Comparison of ENCODE assay signal across 11 mouse cellular contexts in genomic region chr13:101311634-101312314, GRCm38 (mm10).
A peak's percentile ranks its signal among the peaks of the same experiment; 100 is the strongest.
DNase-seq lines count a peak whose midpoint lies in the region; ATAC-seq and TF ChIP-seq lines count a peak whose summit lies in the region.
"Had no signal": no experiment of that assay in that cellular context is flagged by ENCODE, and none has a peak within 500 bp of the region (broad histone marks: within the 10 kb centered on the region; RNA-seq: fewer than 3 reads in every experiment).

No protein-coding gene starts in this region.

- no peaks in the 10 kb centered on the region for H3K4me1 ChIP-seq in intestine, embryonic 16.5 days (ENCODE audit: control insufficient read depth, insufficient read depth, low read length)
- peaks cover 3% of the 10 kb centered on the region; the same call in 1 of the 2 replicates for H3K4me1 ChIP-seq in lung, embryonic 14.5 days (ENCODE audit: insufficient read depth)
- H3K4me1 ChIP-seq in heart, embryonic 12.5 days (replicated peaks), result peaks cover 15% of the 10 kb centered on the region
- H3K4me1 ChIP-seq: hindbrain, embryonic 15.5 days; liver, embryonic 13.5 days had no signal

- no peak overlapping the region for H3K4me3 ChIP-seq in intestine, embryonic 16.5 days (ENCODE audit: low read length)
- H3K4me3 ChIP-seq in lung, embryonic 14.5 days (ENCODE audit: low read depth, low read length), result no peak overlapping the region
- H3K4me3 ChIP-seq in heart, embryonic 12.5 days, result no peak overlapping the region
- H3K4me3 ChIP-seq: embryonic facial prominence, embryonic 12.5 days; hindbrain, embryonic 15.5 days; liver, embryonic 13.5 days had no signal

- ATAC-seq in intestine, embryonic 16.5 days, result peak; percentile 95
- peak; percentile 68 for ATAC-seq in lung, embryonic 14.5 days (ENCODE audit: insufficient read depth)
- ATAC-seq in heart, embryonic 12.5 days (ENCODE audit: insufficient number of reproducible peaks, low FRiP score), result no peak

- no peak overlapping the region for H3K9ac ChIP-seq in intestine, embryonic 16.5 days (ENCODE audit: low read depth, low read length)
- no peak overlapping the region for H3K9ac ChIP-seq in lung, embryonic 14.5 days
- H3K9ac ChIP-seq in heart, embryonic 12.5 days, result no peak overlapping the region
- H3K9ac ChIP-seq: embryonic facial prominence, embryonic 12.5 days; hindbrain, embryonic 15.5 days; liver, embryonic 13.5 days had no signal

- no peak overlapping the region for H3K27ac ChIP-seq in intestine, embryonic 16.5 days (ENCODE audit: low read length)
- no peak overlapping the region for H3K27ac ChIP-seq in lung, embryonic 14.5 days (ENCODE audit: low read depth)
- H3K27ac ChIP-seq in heart, embryonic 12.5 days (ENCODE audit: poor library complexity, severe bottlenecking), result no peak overlapping the region
- H3K27ac ChIP-seq: embryonic facial prominence, embryonic 12.5 days; hindbrain, embryonic 15.5 days; liver, embryonic 13.5 days had no signal

- no peak for TF ChIP-seq CTCF in lung, embryonic 14.5 days (IDR thresholded peaks at IDR 0.05; ENCODE audit: low read depth)

- peak; percentile 47 for DNase-seq in urinary bladder, postnatal 25 days (ENCODE audit: low spot score)
- DNase-seq in urinary bladder, postnatal 10 days (ENCODE audit: low spot score), result no peak
- peak; percentile 77 for DNase-seq in lung, embryonic 14.5 days
- DNase-seq in spleen, postnatal 10 days (ENCODE audit: low spot score in 2 of 2), result no peak
- no peak for DNase-seq in thymus, postnatal 10 days (ENCODE audit: low spot score in 2 of 2)
- DNase-seq: liver, embryonic 13.5 days; right cerebral cortex, postnatal 25 days had no signal

- 45% methylated on average over 3 of the region's 3 CpGs for WGBS in intestine, embryonic 16.5 days
- 39% methylated on average over 3 of the region's 3 CpGs for WGBS in lung, embryonic 14.5 days
- 65% methylated on average over 3 of the region's 3 CpGs for WGBS in heart, embryonic 12.5 days

- no peaks in the 10 kb centered on the region for H3K36me3 ChIP-seq in intestine, embryonic 16.5 days (ENCODE audit: control insufficient read depth, insufficient read depth, low read length)
- H3K36me3 ChIP-seq in lung, embryonic 14.5 days (ENCODE audit: insufficient read depth), result no peaks in the 10 kb centered on the region
- H3K36me3 ChIP-seq in heart, embryonic 12.5 days, result no peaks in the 10 kb centered on the region
- H3K36me3 ChIP-seq: embryonic facial prominence, embryonic 12.5 days; hindbrain, embryonic 15.5 days; liver, embryonic 13.5 days had no signal

- no peak overlapping the region for H3K4me2 ChIP-seq in intestine, embryonic 16.5 days (ENCODE audit: low read depth, low read length)
- no peak overlapping the region for H3K4me2 ChIP-seq in lung, embryonic 14.5 days
- H3K4me2 ChIP-seq in heart, embryonic 12.5 days, result no peak overlapping the region
- H3K4me2 ChIP-seq: embryonic facial prominence, embryonic 12.5 days; hindbrain, embryonic 15.5 days; liver, embryonic 13.5 days had no signal

- no peaks in the 10 kb centered on the region for H3K27me3 ChIP-seq in intestine, embryonic 16.5 days (replicated peaks; ENCODE audit: control insufficient read depth, insufficient read depth, low read length)
- H3K27me3 ChIP-seq in lung, embryonic 14.5 days (ENCODE audit: insufficient read depth, low read length), result no peaks in the 10 kb centered on the region
- no peaks in the 10 kb centered on the region for H3K27me3 ChIP-seq in heart, embryonic 12.5 days (replicated peaks)
- H3K27me3 ChIP-seq: embryonic facial prominence, embryonic 12.5 days; hindbrain, embryonic 15.5 days; liver, embryonic 13.5 days had no signal

- no peaks in the 10 kb centered on the region for H3K9me3 ChIP-seq in intestine, embryonic 16.5 days (ENCODE audit: control insufficient read depth, low read length)
- H3K9me3 ChIP-seq in lung, embryonic 14.5 days (ENCODE audit: low read depth, low read length), result no peaks in the 10 kb centered on the region
- no peaks in the 10 kb centered on the region for H3K9me3 ChIP-seq in heart, embryonic 12.5 days (replicated peaks)
- H3K9me3 ChIP-seq: embryonic facial prominence, embryonic 12.5 days; hindbrain, embryonic 15.5 days; liver, embryonic 13.5 days had no signal

Comparison
In these comparisons a context has a peak if more than half of its experiments do, and no peak if none do; other contexts are left out.
1. DNase-seq: peak in urinary bladder, postnatal 25 days (single experiment) and lung, embryonic 14.5 days (single experiment); none in urinary bladder, postnatal 10 days (single experiment), spleen, postnatal 10 days (0 of 2) and thymus, postnatal 10 days (0 of 2).